Mouse (Mus musculus) heart, adult 2 months (tissue): ENCODE measurements around the gene Samd10.

Experiments used
- CTCF ChIP-seq: fragments of 200-600 bp; IDR thresholded peaks from 2 replicates; pipeline ENCODE4 v1.8.1; 2022; ENCODE audit warnings: antibody characterized with exemption, mild to moderate bottlenecking, moderate library complexity
- EP300 ChIP-seq: fragments of 200-500 bp; IDR thresholded peaks from 2 replicates; pipeline ENCODE4 v1.6.1; 2011; ENCODE audit warnings: low read depth, low read length, control low read depth; ENCODE audit not compliant: insufficient read depth
- POLR2A ChIP-seq: fragments of 200-500 bp; IDR thresholded peaks from 2 replicates; pipeline ENCODE4 v1.6.1; 2011; ENCODE audit warnings: mild to moderate bottlenecking, low read depth, low read length, control low read depth; ENCODE audit not compliant: insufficient read depth

- no peak for TF ChIP-seq CTCF
- no peak for TF ChIP-seq POLR2A
- no peak for TF ChIP-seq EP300
Measured at GRCm38 (mm10) chr2:181596221-181596960, 2.6 kb downstream of the Samd10 start.
